Mouse (Mus musculus): Measurements from ENCODE around the gene Tpcn1. TPM values are rescaled to one million over a fixed set of nuclear protein-coding genes. Genes with fewer than 3 reads are reported as not detected.

The Tpcn1 gene
- polyA plus RNA-seq, 1 experiment from 2014 or later = 15.1 TPM

- no peak for ATAC-seq (ENCODE audit: low FRiP score)
- H3K27me3 ChIP-seq = no peaks in the 10 kb centered on the region
- H3K4me1 ChIP-seq = peaks cover 24% of the 10 kb centered on the region
- no peak overlapping the region for H3K4me3 ChIP-seq (replicated peaks)
- H3K36me3 ChIP-seq (replicated peaks) = peaks cover 23% of the 10 kb centered on the region
- H3K9me3 ChIP-seq = no peaks in the 10 kb centered on the region
- no peak overlapping the region for H3K4me2 ChIP-seq
- no peak overlapping the region for H3K9ac ChIP-seq
- WGBS = 26% methylated on average over 2 of the region's 2 CpGs
- peak overlapping the region; percentile 70 for H3K27ac ChIP-seq
Observed at GRCm38 (mm10) chr5:120534686-120535075, 53.8 kb downstream of the Tpcn1 start.

GRCm38 (mm10) chr5:120534071-120534685 lies 54.3 kb downstream of the Tpcn1 start:
- peak overlapping the region; percentile 70 for H3K27ac ChIP-seq
- no peak overlapping the region for H3K9ac ChIP-seq
- no peaks in the 10 kb centered on the region for H3K27me3 ChIP-seq
- peaks cover 18% of the 10 kb centered on the region for H3K36me3 ChIP-seq (replicated peaks)
- no peaks in the 10 kb centered on the region for H3K9me3 ChIP-seq
- no peak overlapping the region for H3K4me2 ChIP-seq
- peaks cover 24% of the 10 kb centered on the region for H3K4me1 ChIP-seq
- whole genome bisulfite sequencing = 50% methylated on average over 15 of the region's 15 CpGs
- ATAC-seq (ENCODE audit: low FRiP score) = no peak
- H3K4me3 ChIP-seq (replicated peaks) = no peak overlapping the region

- no peak overlapping the region for H3K9ac ChIP-seq
- H3K27ac ChIP-seq = no peak overlapping the region
- no peaks in the 10 kb centered on the region for H3K9me3 ChIP-seq
- H3K4me1 ChIP-seq = peaks cover 24% of the 10 kb centered on the region
- H3K36me3 ChIP-seq (replicated peaks) = no peaks in the 10 kb centered on the region
- H3K4me2 ChIP-seq = no peak overlapping the region
- H3K4me3 ChIP-seq (replicated peaks) = no peak overlapping the region
- ATAC-seq (ENCODE audit: low FRiP score) = no peak
- WGBS = 88% methylated on average over 8 of the region's 8 CpGs
- H3K27me3 ChIP-seq = no peaks in the 10 kb centered on the region
Observed at GRCm38 (mm10) chr5:120531631-120532030, 56.8 kb downstream of the Tpcn1 start.

- Histone ChIP-seq H3K27me3 (no peaks in the 10 kb centered on the region), H3K4me1 (no peaks in the 10 kb centered on the region), H3K36me3 (replicated peaks) (no peaks in the 10 kb centered on the region), H3K9me3 (no peaks in the 10 kb centered on the region), H3K4me2 (no peak overlapping the region), H3K27ac (no peak overlapping the region), H3K4me3 (replicated peaks) (no peak overlapping the region), H3K9ac (no peak overlapping the region)
- no peak for ATAC-seq (ENCODE audit: low FRiP score)
- 86% methylated on average over 18 of the region's 20 CpGs for WGBS
Observed at GRCm38 (mm10) chr5:120527296-120527964, 61.0 kb downstream of the Tpcn1 start.

- Histone ChIP-seq H3K27ac (no peak overlapping the region), H3K4me1 (no peaks in the 10 kb centered on the region), H3K9ac (no peak overlapping the region), H3K4me2 (no peak overlapping the region), H3K27me3 (no peaks in the 10 kb centered on the region), H3K4me3 (replicated peaks) (no peak overlapping the region), H3K36me3 (replicated peaks) (no peaks in the 10 kb centered on the region), H3K9me3 (no peaks in the 10 kb centered on the region)
- no peak for ATAC-seq (ENCODE audit: low FRiP score)
- WGBS = 75% methylated on average over 11 of the region's 11 CpGs
Observed at GRCm38 (mm10) chr5:120526311-120526710, 62.2 kb downstream of the Tpcn1 start.

GRCm38 (mm10) chr5:120525737-120526136 lies 62.7 kb downstream of the Tpcn1 start:
- no peaks in the 10 kb centered on the region for H3K36me3 ChIP-seq (replicated peaks)
- no peak overlapping the region for H3K4me2 ChIP-seq
- peaks cover 3% of the 10 kb centered on the region; the same call in 1 of the 2 replicates for H3K27me3 ChIP-seq
- no peak overlapping the region for H3K27ac ChIP-seq
- no peaks in the 10 kb centered on the region for H3K4me1 ChIP-seq
- ATAC-seq (ENCODE audit: low FRiP score) = no peak
- H3K9me3 ChIP-seq = no peaks in the 10 kb centered on the region
- H3K9ac ChIP-seq = no peak overlapping the region
- no peak overlapping the region for H3K4me3 ChIP-seq (replicated peaks)
- WGBS = 37% methylated on average over 5 of the region's 5 CpGs

- H3K4me1 ChIP-seq = no peaks in the 10 kb centered on the region
- no peak for ATAC-seq (ENCODE audit: low FRiP score)
- H3K27me3 ChIP-seq = peaks cover 3% of the 10 kb centered on the region; the same call in 1 of the 2 replicates
- WGBS = 93% methylated on average over 2 of the region's 2 CpGs
- H3K9me3 ChIP-seq = no peaks in the 10 kb centered on the region
- H3K9ac ChIP-seq = no peak overlapping the region
- no peaks in the 10 kb centered on the region for H3K36me3 ChIP-seq (replicated peaks)
- H3K4me2 ChIP-seq = no peak overlapping the region
- no peak overlapping the region for H3K4me3 ChIP-seq (replicated peaks)
- no peak overlapping the region for H3K27ac ChIP-seq
Observed at GRCm38 (mm10) chr5:120524736-120525135, 63.7 kb downstream of the Tpcn1 start.

GRCm38 (mm10) chr5:120522649-120523048 lies 65.8 kb downstream of the Tpcn1 start:
- Histone ChIP-seq H3K4me2 (no peak overlapping the region), H3K4me1 (no peaks in the 10 kb centered on the region), H3K36me3 (replicated peaks) (no peaks in the 10 kb centered on the region), H3K9ac (no peak overlapping the region), H3K9me3 (no peaks in the 10 kb centered on the region), H3K27me3 (peaks cover 3% of the 10 kb centered on the region; the same call in 1 of the 2 replicates), H3K4me3 (replicated peaks) (no peak overlapping the region), H3K27ac (no peak overlapping the region)
- WGBS = 69% methylated on average over 3 of the region's 3 CpGs
- ATAC-seq (ENCODE audit: low FRiP score) = no peak

GRCm38 (mm10) chr5:120517552-120517951 lies 70.9 kb downstream of the Tpcn1 start:
- H3K9me3 ChIP-seq = no peaks in the 10 kb centered on the region
- no peaks in the 10 kb centered on the region for H3K36me3 ChIP-seq (replicated peaks)
- WGBS = 61% methylated on average over 9 of the region's 9 CpGs
- no peak overlapping the region for H3K9ac ChIP-seq
- no peak for ATAC-seq (ENCODE audit: low FRiP score)
- H3K27me3 ChIP-seq = peaks cover 11% of the 10 kb centered on the region
- no peak overlapping the region for H3K4me2 ChIP-seq
- peaks cover 21% of the 10 kb centered on the region for H3K4me1 ChIP-seq
- H3K4me3 ChIP-seq (replicated peaks) = no peak overlapping the region
- no peak overlapping the region for H3K27ac ChIP-seq

GRCm38 (mm10) chr5:120516221-120516984 lies 72.1 kb downstream of the Tpcn1 start:
- Histone ChIP-seq H3K4me1 (peaks cover 22% of the 10 kb centered on the region), H3K27me3 (peaks cover 23% of the 10 kb centered on the region), H3K27ac (no peak overlapping the region), H3K9me3 (no peaks in the 10 kb centered on the region), H3K4me2 (no peak overlapping the region), H3K4me3 (replicated peaks) (no peak overlapping the region), H3K36me3 (replicated peaks) (no peaks in the 10 kb centered on the region), H3K9ac (no peak overlapping the region)
- no peak for ATAC-seq (ENCODE audit: low FRiP score)
- WGBS = 74% methylated on average over 15 of the region's 15 CpGs

- 80% methylated on average over 7 of the region's 7 CpGs for WGBS
- peaks cover 31% of the 10 kb centered on the region for H3K4me1 ChIP-seq
- peaks cover 22% of the 10 kb centered on the region for H3K27me3 ChIP-seq
- no peak overlapping the region for H3K9ac ChIP-seq
- H3K4me2 ChIP-seq = no peak overlapping the region
- H3K9me3 ChIP-seq = no peaks in the 10 kb centered on the region
- no peak overlapping the region for H3K27ac ChIP-seq
- no peak for ATAC-seq (ENCODE audit: low FRiP score)
- H3K4me3 ChIP-seq (replicated peaks) = no peak overlapping the region
- H3K36me3 ChIP-seq (replicated peaks) = no peaks in the 10 kb centered on the region
Observed at GRCm38 (mm10) chr5:120515451-120515850, 73.0 kb downstream of the Tpcn1 start.

- no peak overlapping the region for H3K4me3 ChIP-seq (replicated peaks)
- peaks cover 22% of the 10 kb centered on the region for H3K27me3 ChIP-seq
- peak overlapping the region; percentile 53; the same call in 1 of the 2 replicates for H3K27ac ChIP-seq
- no peaks in the 10 kb centered on the region for H3K9me3 ChIP-seq
- H3K4me1 ChIP-seq = peaks cover 35% of the 10 kb centered on the region
- 48% methylated on average over 4 of the region's 4 CpGs for WGBS
- H3K36me3 ChIP-seq (replicated peaks) = no peaks in the 10 kb centered on the region
- no peak for ATAC-seq (ENCODE audit: low FRiP score)
- H3K9ac ChIP-seq = no peak overlapping the region
- H3K4me2 ChIP-seq = no peak overlapping the region; the same call in 1 of the 2 replicates
Observed at GRCm38 (mm10) chr5:120514754-120515153, 73.7 kb downstream of the Tpcn1 start.

Data from forebrain, embryonic 12.5 days (tissue).